Mouse (Mus musculus): ENCODE results near the gene Lmbrd2.

DNA sequence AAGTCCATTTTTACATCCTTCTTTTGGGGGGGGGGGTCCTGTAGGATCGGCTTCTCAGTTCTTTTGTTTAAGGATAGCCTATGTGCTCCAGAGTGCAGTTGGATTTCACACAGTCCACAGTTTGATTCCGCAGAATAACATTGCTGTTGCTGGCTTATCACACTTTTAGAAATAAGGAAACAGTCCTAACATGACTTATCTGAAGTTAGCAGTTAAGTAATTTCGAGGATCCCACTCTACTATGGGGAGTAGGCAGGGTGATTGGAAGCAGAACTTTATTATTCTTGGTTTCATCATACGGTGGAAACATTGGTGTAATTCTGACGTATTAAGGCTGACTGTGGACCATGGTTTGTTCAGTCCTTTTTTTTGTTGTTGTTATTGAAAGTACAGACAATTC, 49.7 kb upstream of the Lmbrd2 start:
- no peak for TF ChIP-seq CTCF (IDR thresholded peaks at IDR 0.05; ENCODE audit: control insufficient read depth, insufficient read depth, insufficient read length)
- no peak for TF ChIP-seq CEBPB (IDR thresholded peaks at IDR 0.05; ENCODE audit: low read depth)
- TF ChIP-seq USF1 (IDR thresholded peaks at IDR 0.05; ENCODE audit: low read depth) = no peak
- no peak for TF ChIP-seq MAX (IDR thresholded peaks at IDR 0.05)
